Mouse (Mus musculus): ENCODE measurements around the gene Zbtb45. TPM values are rescaled to one million over a fixed set of nuclear protein-coding genes. Genes with fewer than 3 reads are reported as not detected.
A peak's percentile ranks its signal among the peaks of the same experiment; 100 is the strongest.

Zbtb45 gene
- polyA plus RNA-seq, 2 experiments from 2014 or later, result 5.6 to 7.4 TPM

- ATAC-seq, result no peak
Observed at GRCm38 (mm10) chr7:13033451-13034147, 23.8 kb upstream of the Zbtb45 start.

- no peak for ATAC-seq
Observed at GRCm38 (mm10) chr7:13032541-13032940, 22.7 kb upstream of the Zbtb45 start.

GRCm38 (mm10) chr7:13031983-13032382, 22.1 kb upstream of the Zbtb45 start:
- no peak for ATAC-seq

GRCm38 (mm10) chr7:13031069-13031468, 21.2 kb upstream of the Zbtb45 start:
- ATAC-seq, result no peak

- no peak for ATAC-seq
Observed at GRCm38 (mm10) chr7:13028986-13029385, 19.2 kb upstream of the Zbtb45 start.

- ATAC-seq, result no peak
Observed at GRCm38 (mm10) chr7:13025511-13026112, 15.8 kb upstream of the Zbtb45 start.

- ATAC-seq, result peak; percentile 10
Observed at GRCm38 (mm10) chr7:13024805-13025204, 15.0 kb upstream of the Zbtb45 start.

- ATAC-seq, result peak; percentile 80
Observed at GRCm38 (mm10) chr7:13023928-13024731, 14.3 kb upstream of the Zbtb45 start.

GRCm38 (mm10) chr7:13022773-13023535, 13.1 kb upstream of the Zbtb45 start:
- peak; percentile 25 for ATAC-seq

GRCm38 (mm10) chr7:13015217-13015616, 5.4 kb upstream of the Zbtb45 start:
- no peak for ATAC-seq

- no peak for ATAC-seq
Observed at GRCm38 (mm10) chr7:13014275-13014839, 4.5 kb upstream of the Zbtb45 start.

- no peak for ATAC-seq
Observed at GRCm38 (mm10) chr7:13013671-13014070, 3.8 kb upstream of the Zbtb45 start.

- peak; percentile 87 for ATAC-seq
Observed at GRCm38 (mm10) chr7:13009143-13010004, 460 bp downstream of the Zbtb45 start.

- ATAC-seq, result no peak
Observed at GRCm38 (mm10) chr7:13007341-13008092, 2.3 kb downstream of the Zbtb45 start.

GRCm38 (mm10) chr7:13006531-13006930, 3.3 kb downstream of the Zbtb45 start:
- ATAC-seq, result no peak

GRCm38 (mm10) chr7:13006011-13006410, 3.8 kb downstream of the Zbtb45 start:
- no peak for ATAC-seq

GRCm38 (mm10) chr7:13003380-13003779, 6.5 kb downstream of the Zbtb45 start:
- no peak for ATAC-seq

- ATAC-seq, result no peak
Observed at GRCm38 (mm10) chr7:13001584-13001983, 8.2 kb downstream of the Zbtb45 start.

GRCm38 (mm10) chr7:12998851-12999250, 11.0 kb downstream of the Zbtb45 start, which contains the start of gene Trim28:
Gene Trim28 (plus strand): TSS chr7:12999114.
- ATAC-seq, result no peak

- ATAC-seq, result no peak
Observed at GRCm38 (mm10) chr7:12998053-12998452, 11.8 kb downstream of the Zbtb45 start, which contains the start of gene Slc27a5. Gene Slc27a5 (minus strand): TSS chr7:12998192.
